Mouse (Mus musculus): Measurements from ENCODE around the gene Cfap52. TPM values are rescaled to one million over a fixed set of nuclear protein-coding genes. Genes with fewer than 3 reads are reported as not detected.

Gene Cfap52
- total and polyA plus RNA-seq, 2 experiments from 2014 or later: 4.2 to 4.8 TPM

GRCm38 (mm10) chr11:67920226-67920960 lies 45.1 kb downstream of the Cfap52 start:
- ATAC-seq: no peak
- Histone ChIP-seq H3K9me3 (ENCODE audit: low read length) (no peaks in the 10 kb centered on the region), H3K27me3 (ENCODE audit: insufficient read depth, low read length) (peaks cover 10% of the 10 kb centered on the region), H3K4me3 (ENCODE audit: low read depth, low read length) (peak overlapping the region; percentile 70), H3K36me3 (ENCODE audit: insufficient read depth) (no peaks in the 10 kb centered on the region), H3K4me1 (ENCODE audit: insufficient read depth) (no peaks in the 10 kb centered on the region), H3K9ac (no peak overlapping the region; the same call in 1 of the 2 replicates), H3K4me2 (ENCODE audit: low read depth) (peak overlapping the region; percentile 100), H3K27ac (ENCODE audit: low read depth, low read length) (no peak overlapping the region; the same call in 1 of the 2 replicates)
- 58% methylated on average over 9 of the region's 9 CpGs for WGBS
- no peak for DNase-seq
- no peak for TF ChIP-seq CTCF (IDR thresholded peaks at IDR 0.05; ENCODE audit: low read depth)

GRCm38 (mm10) chr11:67919593-67919992 lies 45.9 kb downstream of the Cfap52 start:
- WGBS: 69% methylated on average over 5 of the region's 5 CpGs

GRCm38 (mm10) chr11:67917126-67917525 lies 48.3 kb downstream of the Cfap52 start:
- H3K27ac ChIP-seq (ENCODE audit: low read depth, low read length): no peak overlapping the region
- WGBS: 82% methylated on average over 3 of the region's 3 CpGs
- no peak for ATAC-seq
- no peak for DNase-seq
- H3K27me3 ChIP-seq (ENCODE audit: insufficient read depth, low read length): peaks cover 10% of the 10 kb centered on the region
- TF ChIP-seq CTCF (IDR thresholded peaks at IDR 0.05; ENCODE audit: low read depth): no peak
- no peaks in the 10 kb centered on the region for H3K36me3 ChIP-seq (ENCODE audit: insufficient read depth)
- no peak overlapping the region for H3K4me2 ChIP-seq (ENCODE audit: low read depth)
- no peaks in the 10 kb centered on the region for H3K9me3 ChIP-seq (ENCODE audit: low read length)
- no peak overlapping the region for H3K9ac ChIP-seq
- no peak overlapping the region for H3K4me3 ChIP-seq (ENCODE audit: low read depth, low read length)
- no peaks in the 10 kb centered on the region for H3K4me1 ChIP-seq (ENCODE audit: insufficient read depth)

More at GRCm38 (mm10) chr11:67919593-67919992, 45.9 kb downstream of the Cfap52 start:
- DNase-seq (no peak), ATAC-seq (no peak)
- Histone ChIP-seq H3K4me1 (ENCODE audit: insufficient read depth) (no peaks in the 10 kb centered on the region), H3K27ac (ENCODE audit: low read depth, low read length) (no peak overlapping the region), H3K4me2 (ENCODE audit: low read depth) (peak overlapping the region; percentile 100), H3K36me3 (ENCODE audit: insufficient read depth) (no peaks in the 10 kb centered on the region), H3K9ac (no peak overlapping the region), H3K4me3 (ENCODE audit: low read depth, low read length) (peak overlapping the region; percentile 70; the same call in 1 of the 2 replicates), H3K27me3 (ENCODE audit: insufficient read depth, low read length) (peaks cover 10% of the 10 kb centered on the region), H3K9me3 (ENCODE audit: low read length) (no peaks in the 10 kb centered on the region)
- no peak for TF ChIP-seq CTCF (IDR thresholded peaks at IDR 0.05; ENCODE audit: low read depth)

GRCm38 (mm10) chr11:67911074-67911473 lies 54.4 kb downstream of the Cfap52 start:
- no peaks in the 10 kb centered on the region for H3K4me1 ChIP-seq (ENCODE audit: insufficient read depth)
- no peak overlapping the region for H3K4me2 ChIP-seq (ENCODE audit: low read depth)
- WGBS: 80% methylated on average over 5 of the region's 5 CpGs
- DNase-seq (no peak), ATAC-seq (no peak)
- no peak overlapping the region for H3K9ac ChIP-seq
- no peaks in the 10 kb centered on the region for H3K27me3 ChIP-seq (ENCODE audit: insufficient read depth, low read length)
- TF ChIP-seq CTCF (IDR thresholded peaks at IDR 0.05; ENCODE audit: low read depth): no peak
- H3K4me3 ChIP-seq (ENCODE audit: low read depth, low read length): no peak overlapping the region
- H3K36me3 ChIP-seq (ENCODE audit: insufficient read depth): no peaks in the 10 kb centered on the region
- no peak overlapping the region for H3K27ac ChIP-seq (ENCODE audit: low read depth, low read length)
- no peaks in the 10 kb centered on the region for H3K9me3 ChIP-seq (ENCODE audit: low read length)

GRCm38 (mm10) chr11:67903756-67904155 lies 61.7 kb downstream of the Cfap52 start:
- Histone ChIP-seq H3K36me3 (ENCODE audit: insufficient read depth) (no peaks in the 10 kb centered on the region), H3K4me3 (ENCODE audit: low read depth, low read length) (no peak overlapping the region), H3K9ac (no peak overlapping the region), H3K9me3 (ENCODE audit: low read length) (no peaks in the 10 kb centered on the region), H3K4me1 (ENCODE audit: insufficient read depth) (no peaks in the 10 kb centered on the region), H3K27ac (ENCODE audit: low read depth, low read length) (no peak overlapping the region), H3K4me2 (ENCODE audit: low read depth) (no peak overlapping the region), H3K27me3 (ENCODE audit: insufficient read depth, low read length) (no peaks in the 10 kb centered on the region)
- TF ChIP-seq CTCF (IDR thresholded peaks at IDR 0.05; ENCODE audit: low read depth): no peak
- DNase-seq: no peak
- 92% methylated on average over 4 of the region's 4 CpGs for WGBS
- no peak for ATAC-seq

GRCm38 (mm10) chr11:67897064-67897560 lies 68.3 kb downstream of the Cfap52 start:
- no peaks in the 10 kb centered on the region for H3K4me1 ChIP-seq (ENCODE audit: insufficient read depth)
- H3K27me3 ChIP-seq (ENCODE audit: insufficient read depth, low read length): no peaks in the 10 kb centered on the region
- H3K36me3 ChIP-seq (ENCODE audit: insufficient read depth): no peaks in the 10 kb centered on the region
- H3K9ac ChIP-seq: no peak overlapping the region
- peak; percentile 69 for TF ChIP-seq CTCF (IDR thresholded peaks at IDR 0.05; ENCODE audit: low read depth)
- 57% methylated on average over 8 of the region's 8 CpGs for WGBS
- DNase-seq: peak; percentile 13
- H3K9me3 ChIP-seq (ENCODE audit: low read length): no peaks in the 10 kb centered on the region
- no peak overlapping the region for H3K27ac ChIP-seq (ENCODE audit: low read depth, low read length)
- no peak overlapping the region for H3K4me3 ChIP-seq (ENCODE audit: low read depth, low read length)
- no peak overlapping the region for H3K4me2 ChIP-seq (ENCODE audit: low read depth)
- no peak for ATAC-seq

GRCm38 (mm10) chr11:67895641-67896040 lies 69.8 kb downstream of the Cfap52 start:
- no peak for TF ChIP-seq CTCF (IDR thresholded peaks at IDR 0.05; ENCODE audit: low read depth)
- ATAC-seq: no peak
- peak; percentile 12 for DNase-seq

More at GRCm38 (mm10) chr11:67895641-67896040, 69.8 kb downstream of the Cfap52 start:
- 54% methylated on average over 7 of the region's 7 CpGs for WGBS
- no peak overlapping the region; the same call in 1 of the 2 replicates for H3K27ac ChIP-seq (ENCODE audit: low read depth, low read length)
- H3K9ac ChIP-seq: no peak overlapping the region
- no peaks in the 10 kb centered on the region for H3K27me3 ChIP-seq (ENCODE audit: insufficient read depth, low read length)
- H3K36me3 ChIP-seq (ENCODE audit: insufficient read depth): no peaks in the 10 kb centered on the region
- no peak overlapping the region for H3K4me3 ChIP-seq (ENCODE audit: low read depth, low read length)
- H3K4me2 ChIP-seq (ENCODE audit: low read depth): no peak overlapping the region
- no peaks in the 10 kb centered on the region for H3K4me1 ChIP-seq (ENCODE audit: insufficient read depth)
- H3K9me3 ChIP-seq (ENCODE audit: low read length): no peaks in the 10 kb centered on the region

Measured in forebrain, postnatal 0 days (tissue).